Mouse (Mus musculus) neural tube, embryonic 10.5 days (tissue): ENCODE measurements around the gene Ripk1.

Experiments used
- DNase-seq: peaks from one replicate; pipeline ENCODE4 v3.0.0-alpha.2; 2017; ENCODE audit warnings: low spot score; ENCODE audit errors: extremely low spot score

The Ripk1 gene

GRCm38 (mm10) chr13:34002058-34003006, at the start of gene Ripk1, which contains the start of gene Serpinb6a:
Gene Ripk1, plus strand, starts transcription at chr13:34002363.
Gene Serpinb6a, minus strand, starts transcription at chr13:34002794.
- peak; percentile 89 for DNase-seq

DNA sequence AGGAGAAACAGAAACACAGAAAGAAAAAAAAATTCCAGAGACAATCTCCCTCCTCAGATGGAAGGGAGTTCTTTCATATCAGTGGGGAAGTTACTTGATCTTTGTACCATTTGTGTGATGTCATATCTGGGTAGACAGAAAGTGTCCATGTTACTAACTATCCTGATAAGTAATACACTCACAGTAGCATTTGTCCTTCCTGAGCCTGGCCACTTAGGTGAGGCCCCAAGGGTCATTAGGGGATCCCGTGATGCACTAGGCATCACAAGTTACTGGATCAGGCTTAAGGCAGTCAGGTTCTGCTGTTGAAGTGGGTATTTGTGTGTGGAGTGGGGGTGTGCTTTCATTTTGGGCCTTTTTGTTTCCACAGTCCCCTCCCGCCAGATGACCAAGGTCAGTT, 49.2 kb upstream of the Ripk1 start:
- no peak for DNase-seq

GRCm38 (mm10) chr13:33956571-33957421, 45.4 kb upstream of the Ripk1 start:
- no peak for DNase-seq

- no peak for DNase-seq
These were observed 42.4 kb upstream of the Ripk1 start for GRCm38 (mm10) chr13:33959771-33960170.

DNA sequence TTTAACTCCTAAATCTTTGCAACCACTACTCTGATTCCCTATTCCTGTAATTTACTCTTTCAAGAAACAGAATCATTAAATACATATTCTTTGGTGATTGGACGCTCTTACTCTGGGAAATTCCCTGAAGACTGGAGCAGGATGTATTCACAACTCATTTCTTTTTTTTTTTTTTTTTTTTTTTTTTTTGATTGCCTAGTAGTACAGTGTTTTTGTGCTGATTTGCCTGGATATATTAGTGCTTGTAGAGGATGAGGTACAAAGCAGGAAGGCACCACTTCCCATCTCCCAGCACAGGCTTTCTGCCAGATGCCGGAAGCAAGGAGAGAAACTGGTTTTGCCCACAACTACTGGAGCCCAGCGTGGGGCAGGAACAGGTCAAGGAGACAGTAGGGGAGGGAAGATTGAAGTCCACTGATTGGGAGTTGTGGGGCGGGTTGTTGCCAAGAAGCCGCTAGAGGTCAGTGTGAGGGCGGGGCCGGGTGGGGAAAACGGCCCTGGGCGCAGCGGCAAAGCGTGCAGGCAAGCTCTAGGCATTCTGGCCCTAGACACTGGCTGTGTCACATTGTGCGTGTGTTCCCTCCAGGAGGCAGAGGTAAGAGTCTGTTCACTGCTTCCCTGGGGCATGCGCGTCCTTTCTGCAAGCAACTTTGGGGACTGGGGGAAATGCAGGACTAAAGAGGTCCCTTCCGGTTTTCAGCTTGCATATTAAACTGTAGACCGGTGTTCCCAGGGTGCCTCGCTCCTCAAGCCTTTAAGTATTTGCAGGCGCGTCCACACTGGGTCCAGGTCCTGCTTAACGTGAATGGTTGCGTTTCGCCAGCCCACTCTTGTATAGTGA, 37.7 kb upstream of the Ripk1 start, which contains the start of gene Nqo2:
Gene Nqo2, plus strand, starts transcription at position 482 of the 841 bp plus-strand sequence.
- peak; percentile 84 for DNase-seq

DNA sequence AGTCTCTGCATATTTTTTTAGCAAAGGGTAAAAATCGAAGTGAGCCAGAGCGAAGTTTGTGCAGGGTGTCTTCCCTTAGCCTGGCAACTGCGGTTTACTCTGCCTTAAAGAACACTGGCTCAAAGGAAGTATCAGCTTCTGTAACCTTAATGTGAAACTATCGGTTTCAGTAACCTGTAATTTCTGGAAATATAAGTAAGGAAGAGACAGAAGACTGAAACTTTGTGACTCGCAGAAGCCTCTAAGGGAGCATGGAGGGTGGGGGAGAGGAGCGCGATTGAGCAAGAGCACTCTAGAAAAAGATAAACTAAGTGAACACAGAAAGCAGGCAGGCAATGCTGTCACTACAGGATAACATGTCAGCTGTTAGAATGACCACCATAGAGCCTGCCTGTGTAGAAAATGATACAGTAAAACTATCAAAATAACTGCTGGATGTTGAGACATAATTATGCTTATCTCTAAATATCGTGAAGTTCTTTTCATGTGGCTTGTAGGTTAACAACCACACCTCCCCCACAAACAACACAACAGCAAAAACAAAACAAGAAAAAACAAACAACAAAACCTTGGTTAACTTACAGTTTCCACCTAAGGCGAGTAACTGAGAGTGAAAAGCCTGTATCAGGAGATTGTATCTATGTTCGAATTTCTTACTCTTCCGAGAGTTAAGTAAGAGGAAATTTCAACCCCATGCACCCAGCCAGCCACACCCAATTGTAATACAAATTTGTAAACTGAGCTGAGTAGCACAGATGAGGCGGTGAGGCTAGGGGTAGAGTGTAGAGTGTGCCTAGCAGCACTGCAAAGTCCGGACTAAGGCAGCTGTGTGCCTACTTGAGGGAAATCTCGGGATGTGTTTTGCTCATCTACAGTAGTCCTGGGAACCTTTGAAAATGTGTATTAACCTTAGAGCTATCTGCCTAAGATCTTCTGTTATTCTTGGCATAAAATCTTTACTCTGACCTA, 36.8 kb upstream of the Ripk1 start:
- DNase-seq, result no peak

- no peak for DNase-seq
These were observed 36.1 kb upstream of the Ripk1 start for GRCm38 (mm10) chr13:33966025-33966412.

DNA sequence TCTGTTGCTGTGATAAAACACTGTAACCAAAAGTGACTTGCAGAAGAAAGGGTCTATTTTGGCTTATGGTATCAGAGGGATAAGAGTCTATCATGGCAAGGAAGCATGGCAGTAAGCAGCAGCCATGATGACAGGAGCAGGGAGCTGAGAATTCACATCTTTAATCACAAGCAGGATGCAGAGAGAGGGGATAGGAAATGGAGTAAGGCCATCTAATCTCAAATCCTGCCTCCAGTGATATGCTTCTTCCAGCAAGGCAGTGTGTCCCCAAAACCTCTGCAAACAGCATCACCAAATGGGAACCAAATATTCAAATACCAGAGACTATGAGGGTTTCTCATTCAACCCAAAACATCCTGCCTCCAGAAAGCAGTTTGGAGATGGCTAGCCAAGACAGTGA, 35.6 kb upstream of the Ripk1 start:
- no peak for DNase-seq

GRCm38 (mm10) chr13:33989625-33990024, 12.5 kb upstream of the Ripk1 start:
- no peak for DNase-seq

DNA sequence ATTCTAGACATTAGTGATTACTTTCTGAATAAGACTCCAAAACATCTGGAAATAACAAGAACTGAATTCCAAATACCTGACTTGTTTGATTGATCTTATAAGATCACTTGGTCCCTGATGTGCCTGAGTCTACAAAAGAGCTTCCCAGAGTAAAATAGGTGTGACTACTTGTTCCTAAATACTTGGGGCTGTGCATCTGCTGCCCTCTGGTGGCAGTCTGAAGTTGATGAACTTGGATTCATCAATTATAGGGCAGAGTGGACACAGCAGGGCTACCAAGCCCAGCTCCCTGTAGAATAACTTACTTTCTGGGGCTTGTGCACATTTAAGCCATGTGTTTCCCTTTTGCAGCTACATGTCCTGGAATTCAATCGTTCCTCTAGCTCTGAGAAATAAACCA, 7.0 kb upstream of the Ripk1 start:
- DNase-seq, result peak; percentile 57

- DNase-seq, result no peak
These were observed 895 bp downstream of the Ripk1 start for GRCm38 (mm10) chr13:34003058-34003457.

DNA sequence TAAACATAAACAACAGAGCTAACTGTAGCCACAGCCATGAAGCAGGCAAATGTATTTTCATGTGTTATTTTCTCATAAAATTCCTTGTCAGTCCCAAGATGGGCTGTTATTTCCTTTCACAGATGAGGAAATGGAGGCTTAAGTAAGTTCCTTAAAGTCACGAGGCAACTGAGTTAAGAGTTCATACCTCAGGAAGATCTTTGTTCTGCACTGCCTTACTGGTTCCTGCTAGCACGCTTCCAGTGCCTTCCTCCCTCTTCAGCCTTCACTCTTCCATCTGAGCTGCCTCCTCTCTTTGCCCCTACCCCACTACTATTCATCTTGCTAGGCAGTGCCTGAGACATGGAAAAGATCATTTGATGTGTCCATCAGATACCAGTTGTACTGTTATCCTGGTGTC, 5.1 kb downstream of the Ripk1 start:
- no peak for DNase-seq

- no peak for DNase-seq
These were observed 14.9 kb downstream of the Ripk1 start for GRCm38 (mm10) chr13:34016927-34017569.

DNA sequence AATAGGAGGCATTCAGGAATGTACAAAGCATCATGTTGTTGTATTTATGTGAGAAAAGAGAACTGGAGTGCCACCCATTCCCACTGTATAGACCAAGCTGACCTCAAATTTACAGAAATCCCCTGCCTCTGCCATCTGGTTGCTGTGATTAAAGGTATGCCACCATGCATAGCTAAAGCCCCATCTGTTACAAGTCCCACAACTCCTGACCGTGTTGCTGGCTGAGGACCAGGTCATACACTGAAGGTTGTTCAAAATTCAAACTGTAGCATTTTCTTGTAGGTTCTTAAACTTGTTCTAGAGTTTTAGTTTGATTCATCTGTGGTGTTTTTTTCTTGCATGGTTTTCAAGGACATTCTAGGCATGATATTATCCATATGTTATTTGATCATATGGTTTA, 16.4 kb downstream of the Ripk1 start:
- no peak for DNase-seq

GRCm38 (mm10) chr13:34021998-34022397, 19.8 kb downstream of the Ripk1 start:
- no peak for DNase-seq

GRCm38 (mm10) chr13:34032041-34032440, 29.9 kb downstream of the Ripk1 start:
- no peak for DNase-seq

DNA sequence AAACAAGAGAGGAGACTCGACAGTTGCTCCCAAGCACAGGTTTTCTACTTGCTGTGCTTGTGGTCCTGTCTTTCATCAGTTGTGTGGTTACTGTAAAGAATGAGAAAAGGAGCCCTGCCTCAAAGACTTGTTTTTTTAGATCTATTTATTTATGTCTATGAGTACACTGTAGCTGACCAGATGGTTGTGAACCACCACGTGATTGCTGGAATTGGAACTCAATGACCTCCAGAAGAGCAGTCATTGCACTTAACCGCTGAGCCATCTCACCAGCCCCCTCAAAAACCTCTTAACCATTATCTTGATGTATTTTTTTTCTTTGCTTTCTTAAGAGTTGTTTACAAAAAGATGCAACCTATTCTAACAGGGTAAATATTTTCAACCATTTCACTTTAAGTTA, 33.3 kb downstream of the Ripk1 start:
- DNase-seq, result no peak

- DNase-seq, result no peak
These were observed 34.6 kb downstream of the Ripk1 start for GRCm38 (mm10) chr13:34036726-34037125.
